Mouse (Mus musculus) small intestine, adult 2 months (tissue): ENCODE measurements around the gene Rnf217.

ENCODE experiments used
- CTCF ChIP-seq: fragments of 200-500 bp; IDR thresholded peaks from 2 replicates; pipeline ENCODE4 v1.5.1; 2012; ENCODE audit warnings: low read depth, mild to moderate bottlenecking, control low read depth, inconsistent platforms, low read length, moderate library complexity, mixed read lengths; ENCODE audit not compliant: insufficient replicate concordance, insufficient read length; ENCODE audit errors: extremely low read depth
- POLR2A ChIP-seq: fragments of 200-500 bp; IDR thresholded peaks from 2 replicates; pipeline ENCODE4 v1.6.1; 2012; ENCODE audit warnings: low read depth, mild to moderate bottlenecking, control low read depth, inconsistent platforms, low read length, moderate library complexity

GRCm38 (mm10) chr10:31573267-31573666 is 35.7 kb downstream of the Rnf217 start:
- TF ChIP-seq POLR2A (no peak), CTCF (no peak)
